Mouse (Mus musculus) liver, adult 2 months (tissue): Measurements from ENCODE around the gene Gigyf1. TPM values are rescaled to one million over a fixed set of nuclear protein-coding genes. Genes with fewer than 3 reads are reported as not detected.

Experiments
- DNase-seq: peaks from one replicate; pipeline ENCODE4 v3.0.0-alpha.2; 2011; ENCODE audit warnings: low read depth, low spot score; ENCODE audit errors: extremely low read depth
- H3K27ac ChIP-seq: fragments of 200-500 bp; replicated peaks from 2 replicates; pipeline ENCODE4 v1.5.1; 2012; ENCODE audit warnings: low read depth, mild to moderate bottlenecking, control low read depth, inconsistent platforms, low read length; ENCODE audit not compliant: insufficient read depth
- H3K27me3 ChIP-seq: fragments of 200-500 bp; 2 replicates; pipeline ENCODE4 v1.6.1; 2012; ENCODE audit warnings: mild to moderate bottlenecking, moderate library complexity, low read length, inconsistent platforms; ENCODE audit not compliant: control insufficient read depth, insufficient read depth
- H3K36me3 ChIP-seq: fragments of 200-500 bp; 2 replicates; pipeline ENCODE4 v1.6.1; 2012; ENCODE audit warnings: low read length, inconsistent platforms; ENCODE audit not compliant: control insufficient read depth, insufficient read depth
- H3K4me1 ChIP-seq: fragments of 200-500 bp; 2 replicates; pipeline ENCODE4 v1.6.1; 2011; ENCODE audit warnings: low read length; ENCODE audit not compliant: control insufficient read depth, insufficient read depth
- H3K4me3 ChIP-seq: fragments of 200-500 bp; 2 replicates; pipeline ENCODE4 v1.5.1; 2011; ENCODE audit warnings: low read depth, mild to moderate bottlenecking, control low read depth, low read length, moderate library complexity; ENCODE audit not compliant: insufficient read depth
- H3K79me2 ChIP-seq: fragments of 200-500 bp; 2 replicates; pipeline ENCODE4 v1.6.1; 2012; ENCODE audit warnings: inconsistent platforms, mild to moderate bottlenecking, low read length, moderate library complexity; ENCODE audit not compliant: control insufficient read depth, insufficient read depth
- H3K9ac ChIP-seq: fragments of 200-500 bp; 2 replicates; pipeline ENCODE4 v1.6.1; 2012; ENCODE audit warnings: low read depth, mild to moderate bottlenecking, control low read depth, inconsistent platforms, low read length
- CTCF ChIP-seq: fragments of 200-500 bp; IDR thresholded peaks from 2 replicates; pipeline ENCODE4 v1.5.1; 2011; ENCODE audit warnings: low read depth, low read length, control low read depth
- POLR2A ChIP-seq: fragments of 200-500 bp; IDR thresholded peaks from 2 replicates; pipeline ENCODE4 v1.6.1; 2011; ENCODE audit warnings: low read length, control low read depth; ENCODE audit not compliant: insufficient read depth; ENCODE audit errors: extremely low read depth
- WGBS: fragments of 180-500 bp; shearing (Covaris S2); methylation state at CpG from one replicate; pipeline ENCODE4 v1.1.7; 2018; 5-methylcytosine and 5-hydroxymethylcytosine counted together
- polyA plus RNA-seq: library from polyadenylated mRNA; depleted of rRNA; stranded (reverse); fragments of >200 nt; gene quantifications from 2 replicates; pipeline ENCODE4 v1.2.3, GENCODE M21; 2012
- total RNA-seq: library from RNA; depleted of rRNA; stranded (reverse); fragments of >200 nt; gene quantifications from 2 replicates; pipeline ENCODE4 v1.2.3, GENCODE M21; 2014

Gene Gigyf1
- total and polyA plus RNA-seq, 2 experiments = 2.7 to 14.0 TPM

GRCm38 (mm10) chr5:137521861-137522260, 3.5 kb downstream of the Gigyf1 start:
- H3K27me3 ChIP-seq = no peaks in the 10 kb centered on the region
- no peaks in the 10 kb centered on the region for H3K4me1 ChIP-seq
- DNase-seq = no peak
- TF ChIP-seq CTCF = no peak
- TF ChIP-seq POLR2A = no peak
- H3K79me2 ChIP-seq = no peaks in the 10 kb centered on the region
- H3K4me3 ChIP-seq = no peak overlapping the region
- WGBS = 91% methylated on average over 9 of the region's 9 CpGs
- H3K27ac ChIP-seq = no peak overlapping the region
- H3K9ac ChIP-seq = no peak overlapping the region
- peaks cover 16% of the 10 kb centered on the region; the same call in 1 of the 2 replicates for H3K36me3 ChIP-seq

- Histone ChIP-seq H3K27me3 (no peaks in the 10 kb centered on the region), H3K36me3 (peaks cover 17% of the 10 kb centered on the region; the same call in 1 of the 2 replicates), H3K79me2 (no peaks in the 10 kb centered on the region), H3K27ac (no peak overlapping the region), H3K9ac (no peak overlapping the region), H3K4me1 (no peaks in the 10 kb centered on the region), H3K4me3 (no peak overlapping the region)
- WGBS = 87% methylated on average over 11 of the region's 11 CpGs
- no peak for TF ChIP-seq CTCF
- no peak for TF ChIP-seq POLR2A
- no peak for DNase-seq
Observed at GRCm38 (mm10) chr5:137522711-137523110, 4.4 kb downstream of the Gigyf1 start.

GRCm38 (mm10) chr5:137523396-137524250, 5.3 kb downstream of the Gigyf1 start:
- H3K79me2 ChIP-seq = no peaks in the 10 kb centered on the region
- no peak for DNase-seq
- H3K36me3 ChIP-seq = peaks cover 26% of the 10 kb centered on the region
- no peak overlapping the region for H3K27ac ChIP-seq
- TF ChIP-seq POLR2A = no peak
- no peak for TF ChIP-seq CTCF
- WGBS = 91% methylated on average over 25 of the region's 25 CpGs
- no peak overlapping the region for H3K4me3 ChIP-seq
- no peak overlapping the region for H3K9ac ChIP-seq
- H3K27me3 ChIP-seq = no peaks in the 10 kb centered on the region
- no peaks in the 10 kb centered on the region for H3K4me1 ChIP-seq

DNA sequence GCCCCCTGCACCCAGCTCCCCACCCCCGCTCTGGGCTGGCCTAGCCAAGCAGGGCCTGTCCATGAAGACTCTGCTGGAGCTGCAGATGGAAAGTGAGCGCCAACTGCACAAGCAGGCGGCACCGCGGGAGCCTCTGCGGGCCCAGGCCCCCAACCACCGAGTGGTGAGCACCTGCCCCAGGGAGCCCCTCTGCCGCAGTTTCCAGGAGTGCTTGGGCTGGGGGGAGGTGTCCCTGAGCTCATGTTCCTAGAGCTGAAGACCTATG, 5.8 kb downstream of the Gigyf1 start:
- H3K27ac ChIP-seq = no peak overlapping the region
- no peaks in the 10 kb centered on the region for H3K79me2 ChIP-seq
- TF ChIP-seq CTCF = no peak
- TF ChIP-seq POLR2A = no peak
- 97% methylated on average over 8 of the region's 8 CpGs for WGBS
- no peaks in the 10 kb centered on the region for H3K4me1 ChIP-seq
- no peak for DNase-seq
- H3K4me3 ChIP-seq = no peak overlapping the region
- peaks cover 27% of the 10 kb centered on the region for H3K36me3 ChIP-seq
- no peaks in the 10 kb centered on the region for H3K27me3 ChIP-seq
- no peak overlapping the region for H3K9ac ChIP-seq

DNA sequence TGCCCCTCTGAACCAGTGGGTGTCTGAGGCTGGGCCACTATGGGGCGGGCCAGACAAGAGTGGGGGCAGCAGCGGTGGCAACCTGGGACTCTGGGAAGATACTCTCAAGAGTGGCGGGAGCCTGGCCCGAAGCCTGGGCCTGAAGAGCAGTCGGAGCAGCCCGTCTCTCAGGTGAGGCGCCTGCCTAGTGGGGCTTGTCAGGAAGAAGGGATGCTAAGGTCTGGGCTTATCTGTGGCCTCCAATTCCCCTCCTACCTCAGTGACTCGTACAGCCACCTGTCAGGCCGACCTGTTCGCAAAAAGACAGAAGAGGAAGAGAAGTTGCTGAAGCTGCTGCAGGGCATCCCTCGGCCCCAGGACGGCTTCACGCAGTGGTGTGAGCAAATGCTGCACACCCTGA, 6.3 kb downstream of the Gigyf1 start:
- no peak for DNase-seq
- peaks cover 27% of the 10 kb centered on the region for H3K36me3 ChIP-seq
- no peak overlapping the region for H3K9ac ChIP-seq
- H3K4me3 ChIP-seq = no peak overlapping the region
- 86% methylated on average over 13 of the region's 13 CpGs for WGBS
- no peaks in the 10 kb centered on the region for H3K27me3 ChIP-seq
- no peaks in the 10 kb centered on the region for H3K4me1 ChIP-seq
- TF ChIP-seq POLR2A (no peak), CTCF (no peak)
- no peaks in the 10 kb centered on the region for H3K79me2 ChIP-seq
- H3K27ac ChIP-seq = no peak overlapping the region

DNA sequence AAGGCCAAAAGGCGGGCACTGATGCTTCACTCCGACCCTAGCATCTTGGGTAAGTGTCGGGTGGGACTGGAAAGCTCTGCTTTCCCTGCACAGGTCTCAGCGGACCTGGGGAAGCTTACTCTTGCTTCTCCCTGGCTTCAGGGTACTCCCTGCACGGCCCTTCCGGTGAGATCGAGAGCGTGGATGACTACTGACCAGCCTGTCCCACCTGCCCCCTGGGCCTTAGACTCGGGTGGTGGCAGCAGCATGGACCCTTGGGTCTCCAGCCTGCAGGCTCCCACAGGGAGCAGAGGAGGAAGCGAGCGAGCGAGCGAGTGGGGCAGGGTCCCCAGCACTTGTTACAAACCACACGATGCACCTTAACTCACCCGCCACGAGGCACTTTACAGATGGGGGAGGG, 7.2 kb downstream of the Gigyf1 start:
- Histone ChIP-seq H3K27me3 (no peaks in the 10 kb centered on the region), H3K4me1 (0 out of 2 replicates have a peak, but pooled peaks cover 4% of the 10 kb centered on the region), H3K79me2 (no peaks in the 10 kb centered on the region), H3K36me3 (peaks cover 23% of the 10 kb centered on the region), H3K9ac (no peak overlapping the region), H3K27ac (no peak overlapping the region), H3K4me3 (no peak overlapping the region)
- TF ChIP-seq POLR2A (no peak), CTCF (no peak)
- 83% methylated on average over 16 of the region's 16 CpGs for WGBS
- no peak for DNase-seq
